Mouse (Mus musculus): ENCODE measurements around the gene Peg10.
"Not testable (repeated sequence)": the region's sequence is repeated elsewhere in the genome, so short reads cannot be mapped to it uniquely, and the experiment has no call there.

The Peg10 gene

GRCm38 (mm10) chr6:4749091-4749490 lies 2.0 kb downstream of the Peg10 start:
- peak; percentile 91 for DNase-seq

GRCm38 (mm10) chr6:4751355-4751754 lies 4.2 kb downstream of the Peg10 start:
- no peak for DNase-seq

GRCm38 (mm10) chr6:4754286-4754685 lies 7.2 kb downstream of the Peg10 start:
- no peak for DNase-seq

- no peak for DNase-seq
Observed at GRCm38 (mm10) chr6:4754886-4755285, 7.8 kb downstream of the Peg10 start.

- DNase-seq = not testable (repeated sequence)
Observed at GRCm38 (mm10) chr6:4761415-4762142, 14.5 kb downstream of the Peg10 start.

- no peak for DNase-seq
Observed at GRCm38 (mm10) chr6:4762252-4762651, 15.1 kb downstream of the Peg10 start.

GRCm38 (mm10) chr6:4796281-4796680 lies 49.2 kb downstream of the Peg10 start:
- DNase-seq = no peak

- DNase-seq = not testable (repeated sequence)
Observed at GRCm38 (mm10) chr6:4797317-4797716, 50.2 kb downstream of the Peg10 start.

- no peak for DNase-seq
Observed at GRCm38 (mm10) chr6:4798382-4798781, 51.3 kb downstream of the Peg10 start.

- no peak for DNase-seq
Observed at GRCm38 (mm10) chr6:4799359-4799758, 52.3 kb downstream of the Peg10 start.

- DNase-seq = no peak
Observed at GRCm38 (mm10) chr6:4806981-4807380, 59.9 kb downstream of the Peg10 start.

All from right cerebral cortex, postnatal 14 days (tissue).